Comparison of ENCODE assay signal across 8 mouse cellular contexts in genomic region chr2:129801231-129802029, GRCm38 (mm10). TPM values are rescaled to one million over a fixed set of nuclear protein-coding genes. Genes with fewer than 3 reads are reported as not detected.
DNase-seq lines count a peak whose midpoint lies in the region.

No protein-coding gene starts in this region.

- H3K27me3 ChIP-seq in megakaryocyte, embryonic 14.5 days (replicated peaks): no peaks in the 10 kb centered on the region

- DNase-seq in adrenal gland, adult (ENCODE audit: inconsistent age in 2 of 2, low spot score in 1 of 2): peak; percentile 91 to 99
- peak; percentile 80 for DNase-seq in embryo, embryonic 10 days (ENCODE audit: low spot score)
- DNase-seq in gastrocnemius, postnatal 14 days: peak; percentile 91
- DNase-seq in induced T-regulatory cell, adult 2 months (ENCODE audit: low read depth): peak; percentile 90
- peak; percentile 65 to 91 for DNase-seq in left cerebral cortex, adult 9 months (ENCODE audit: low spot score in 2 of 2)
- DNase-seq in right cerebral cortex, adult 2 months (ENCODE audit: low spot score in 2 of 2): peak; percentile 93 to 94
- DNase-seq in urinary bladder, postnatal 10 days (ENCODE audit: low spot score): peak; percentile 83

- H3K4me1 ChIP-seq in megakaryocyte, embryonic 14.5 days: peaks cover 43% of the 10 kb centered on the region

- H3K4me3 ChIP-seq in megakaryocyte, embryonic 14.5 days (replicated peaks): peak overlapping the region; percentile 95

- intact Hi-C loops in gastrocnemius, postnatal 14 days (cut with DNase I; ENCODE audit: low total_unique reads): no loop called here

- peaks cover 41% of the 10 kb centered on the region for H3K36me3 ChIP-seq in megakaryocyte, embryonic 14.5 days (replicated peaks; ENCODE audit: low read length)

- H3K9me3 ChIP-seq in megakaryocyte, embryonic 14.5 days: no peaks in the 10 kb centered on the region

RNA-seq across cellular contexts. Expression of gene Stk35, which starts 1.1 kb away (rescaled TPM):
- 1 to 10 TPM; 5.2 to 6.0 TPM for total RNA-seq in gastrocnemius, postnatal 14 days (2021)
- 1.8 and 4.7 TPM in 2 replicates for polyA plus RNA-seq in megakaryocyte, embryonic 14.5 days (2012; ENCODE audit: insufficient read depth, low replicate concordance)

Comparison
In these comparisons a context has a peak if more than half of its experiments do, and no peak if none do; other contexts are left out.
1. Peak in every context shown above with its lines: DNase-seq and H3K4me3 ChIP-seq.